Mouse (Mus musculus): ENCODE results near the gene 1700001O22Rik.

GRCm38 (mm10) chr2:30805983-30806382, 2.5 kb upstream of the 1700001O22Rik start:
- TF ChIP-seq POLR2A (IDR thresholded peaks at IDR 0.05; ENCODE audit: borderline replicate concordance, insufficient read depth, low read length) = no peak
- no peak for TF ChIP-seq CTCF (IDR thresholded peaks at IDR 0.05; ENCODE audit: borderline replicate concordance, insufficient read depth, low read depth, low read length)
